Mouse (Mus musculus): Measurements from ENCODE around the gene Ccdc78.
"Not testable (repeated sequence)": the region's sequence is repeated elsewhere in the genome, so short reads cannot be mapped to it uniquely, and the experiment has no call there.

Gene Ccdc78

GRCm38 (mm10) chr17:25783861-25784574 lies 2.4 kb upstream of the Ccdc78 start:
- peak; percentile 93 for DNase-seq

GRCm38 (mm10) chr17:25785281-25785745 lies 1.1 kb upstream of the Ccdc78 start, which contains the start of gene Haghl:
TSS of gene Haghl (minus strand) at chr17:25785673.
- peak; percentile 100 for DNase-seq

- DNase-seq: peak; percentile 90
Observed at GRCm38 (mm10) chr17:25786781-25787504, 563 bp downstream of the Ccdc78 start.

GRCm38 (mm10) chr17:25791320-25791842 lies 5.0 kb downstream of the Ccdc78 start:
- DNase-seq: peak; percentile 94

GRCm38 (mm10) chr17:25791843-25792527 lies 5.6 kb downstream of the Ccdc78 start:
- DNase-seq: peak; percentile 98

- peak; percentile 99 for DNase-seq
Observed at GRCm38 (mm10) chr17:25792615-25793014, 6.2 kb downstream of the Ccdc78 start, which contains the start of gene Fam173a. TSS of gene Fam173a (minus strand) at chr17:25792901.

- DNase-seq: no peak
Observed at GRCm38 (mm10) chr17:25794197-25794596, 7.8 kb downstream of the Ccdc78 start.

GRCm38 (mm10) chr17:25794998-25795397 lies 8.6 kb downstream of the Ccdc78 start:
- DNase-seq: peak; percentile 92

GRCm38 (mm10) chr17:25795609-25796092 lies 9.3 kb downstream of the Ccdc78 start, which contains the start of gene AC134908.4:
TSS of gene AC134908.4 (minus strand) at chr17:25795659.
- peak; percentile 94 for DNase-seq

GRCm38 (mm10) chr17:25796211-25796771 lies 9.9 kb downstream of the Ccdc78 start:
- peak; percentile 96 for DNase-seq

GRCm38 (mm10) chr17:25796951-25797369 lies 10.6 kb downstream of the Ccdc78 start, which contains the start of gene Metrn:
TSS of gene Metrn (minus strand) at chr17:25797136.
- peak; percentile 100 for DNase-seq

GRCm38 (mm10) chr17:25801029-25801428 lies 14.6 kb downstream of the Ccdc78 start:
- peak; percentile 95 for DNase-seq

GRCm38 (mm10) chr17:25802825-25803517 lies 16.6 kb downstream of the Ccdc78 start:
- peak; percentile 95 for DNase-seq

GRCm38 (mm10) chr17:25806507-25806906 lies 20.1 kb downstream of the Ccdc78 start:
- DNase-seq: no peak

- not testable (repeated sequence) for DNase-seq
Observed at GRCm38 (mm10) chr17:25807452-25807851, 21.1 kb downstream of the Ccdc78 start.

GRCm38 (mm10) chr17:25808028-25808427 lies 21.6 kb downstream of the Ccdc78 start:
- DNase-seq: no peak

GRCm38 (mm10) chr17:25808789-25809605 lies 22.6 kb downstream of the Ccdc78 start, which contains the start of gene Fbxl16:
TSS of gene Fbxl16 (plus strand) at chr17:25809085.
- DNase-seq: peak; percentile 99

GRCm38 (mm10) chr17:25809606-25810340 lies 23.4 kb downstream of the Ccdc78 start:
- no peak for DNase-seq

- no peak for DNase-seq
Observed at GRCm38 (mm10) chr17:25810890-25811289, 24.5 kb downstream of the Ccdc78 start.

GRCm38 (mm10) chr17:25813471-25813870 lies 27.1 kb downstream of the Ccdc78 start:
- DNase-seq: peak; percentile 91
